Mouse (Mus musculus) olfactory bulb, adult 2 months (tissue): ENCODE measurements around the gene Nek4. TPM values are rescaled to one million over a fixed set of nuclear protein-coding genes. Genes with fewer than 3 reads are reported as not detected.

Experiments used
- H3K27ac ChIP-seq: fragments of 200-500 bp; 2 replicates; pipeline ENCODE4 v1.5.1; 2012; ENCODE audit warnings: low read depth, low read length; ENCODE audit not compliant: insufficient read depth
- H3K4me1 ChIP-seq: fragments of 200-500 bp; 2 replicates; pipeline ENCODE4 v1.6.1; 2012; ENCODE audit warnings: low read length; ENCODE audit not compliant: control insufficient read depth, insufficient read depth
- H3K4me3 ChIP-seq: fragments of 200-500 bp; 2 replicates; pipeline ENCODE4 v1.5.1; 2012; ENCODE audit warnings: mild to moderate bottlenecking, low read depth, low read length, moderate library complexity; ENCODE audit not compliant: insufficient read depth
- CTCF ChIP-seq: fragments of 200-500 bp; IDR thresholded peaks from 2 replicates; pipeline ENCODE4 v1.5.1; 2012; ENCODE audit warnings: low read depth, mild to moderate bottlenecking, low read length, moderate library complexity; ENCODE audit not compliant: insufficient read depth
- POLR2A ChIP-seq: fragments of 200-500 bp; IDR thresholded peaks from 2 replicates; pipeline ENCODE4 v1.6.1; 2012; ENCODE audit warnings: mild to moderate bottlenecking, low read depth, low read length, moderate library complexity; ENCODE audit not compliant: insufficient read depth
- WGBS: fragments of 180-500 bp; shearing (Covaris S2); methylation state at CpG from one replicate; pipeline ENCODE4 v1.1.7; 2018; 5-methylcytosine and 5-hydroxymethylcytosine counted together
- polyA plus RNA-seq: library from polyadenylated mRNA; stranded (reverse); fragments of >200 nt; gene quantifications from 2 replicates; pipeline ENCODE4 v1.2.4, GENCODE M21; 2012; ENCODE audit warnings: low replicate concordance; ENCODE audit not compliant: missing spikeins, insufficient read depth, insufficient read length

Gene Nek4
- polyA plus RNA-seq, 1 experiment, result not detected

DNA sequence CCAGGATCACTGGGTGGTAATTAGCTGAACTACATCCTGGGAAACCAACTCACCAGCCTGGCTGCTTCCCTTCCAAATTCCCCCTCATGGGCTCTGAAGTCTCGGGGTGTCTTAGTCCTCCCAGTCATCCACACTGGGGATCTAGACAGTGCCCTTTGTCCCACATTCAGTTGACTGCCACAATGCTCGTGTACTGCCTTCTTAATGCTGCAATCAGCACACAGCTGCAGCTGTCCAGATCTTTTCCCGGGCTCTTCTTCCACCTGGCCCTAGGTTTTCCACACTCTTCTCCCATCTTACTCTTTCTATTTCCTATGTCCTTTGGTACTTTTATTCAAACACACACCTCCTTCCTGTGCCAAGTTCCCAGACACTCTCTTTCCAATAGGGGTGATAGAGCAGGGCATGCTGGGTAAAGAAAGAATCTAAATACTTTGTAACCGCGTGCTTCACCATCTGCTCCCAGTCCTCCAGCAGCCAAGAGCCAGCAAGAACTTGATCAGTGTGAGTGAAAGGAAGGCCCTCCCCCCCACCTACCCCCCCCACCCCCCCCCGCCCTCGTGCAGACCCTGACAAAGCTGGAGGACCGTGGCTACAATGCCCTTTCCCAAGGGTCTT is 29.0 kb upstream of the Nek4 start:
- no peak for TF ChIP-seq CTCF
- TF ChIP-seq POLR2A, result no peak
- WGBS, result 26% methylated on average over 8 of the region's 8 CpGs
- Histone ChIP-seq H3K4me3 (no peak overlapping the region), H3K27ac (no peak overlapping the region), H3K4me1 (peaks cover 5% of the 10 kb centered on the region; the same call in 1 of the 2 replicates)

DNA sequence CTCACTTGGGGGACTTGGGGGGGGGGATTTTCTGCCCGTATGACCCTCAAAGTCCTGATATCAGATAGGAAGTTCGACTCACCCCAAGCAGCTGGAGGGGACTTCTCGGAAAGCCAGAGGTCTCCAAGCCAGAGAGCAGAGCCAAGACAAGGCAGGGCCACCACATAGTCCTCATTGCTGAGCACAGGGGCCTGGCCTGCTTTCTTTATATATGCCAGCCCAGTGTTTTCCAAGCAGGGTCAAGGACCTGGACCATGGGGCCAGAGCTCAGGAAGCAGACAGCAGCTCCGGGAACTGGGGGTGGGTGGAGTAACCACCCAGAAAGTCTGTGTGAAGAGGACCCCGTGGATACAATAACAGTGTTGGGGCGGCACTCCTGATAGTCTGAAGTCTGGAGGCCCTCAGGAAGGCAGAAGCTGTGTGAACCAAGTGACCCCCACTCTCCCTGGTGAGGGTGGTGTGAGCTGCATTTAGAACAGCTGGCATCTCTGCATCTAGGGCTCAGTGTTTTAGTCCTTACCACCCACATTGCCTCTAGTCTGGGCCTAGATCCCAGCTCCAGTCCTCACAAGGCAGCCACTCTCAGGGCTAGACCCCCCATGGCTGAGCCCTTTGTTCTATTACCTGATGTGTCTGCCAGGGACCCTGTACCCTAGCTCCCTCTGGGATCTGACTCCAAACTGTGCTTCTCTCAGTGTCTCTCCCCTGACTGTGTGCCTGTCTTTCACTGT is 27.6 kb upstream of the Nek4 start, which contains the start of gene Itih3:
Gene Itih3 (minus strand): TSS at position 386 of the 731 bp plus-strand sequence.
- Histone ChIP-seq H3K4me1 (peaks cover 5% of the 10 kb centered on the region; the same call in 1 of the 2 replicates), H3K4me3 (no peak within 1 kb of the TSS), H3K27ac (peak within 1 kb of the TSS; percentile 38)
- WGBS, result 47% methylated on average over 6 of the region's 6 CpGs
- TF ChIP-seq CTCF, result no peak
- TF ChIP-seq POLR2A, result no peak

DNA sequence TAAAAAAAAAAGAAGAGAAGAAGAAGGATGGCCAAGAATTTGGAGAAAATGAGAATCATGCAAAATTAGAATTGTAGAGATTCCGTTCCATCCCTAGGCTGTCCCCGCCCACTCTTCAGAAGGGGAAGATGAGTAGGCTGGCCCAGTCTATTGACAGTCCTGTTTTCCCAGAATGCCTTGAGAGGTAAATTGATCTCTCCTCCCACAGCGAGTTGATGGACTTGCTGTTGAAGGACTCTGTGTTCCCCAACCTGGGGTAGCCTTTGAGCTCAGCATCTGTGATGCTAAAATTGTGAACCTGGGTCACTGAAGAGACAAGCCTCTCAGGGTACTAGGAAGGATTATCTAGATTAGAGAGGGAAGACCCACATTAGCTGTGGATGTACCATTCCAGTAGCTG is 25.7 kb upstream of the Nek4 start:
- H3K27ac ChIP-seq, result no peak overlapping the region
- no peak overlapping the region for H3K4me3 ChIP-seq
- TF ChIP-seq POLR2A, result no peak
- TF ChIP-seq CTCF, result no peak
- H3K4me1 ChIP-seq, result peaks cover 5% of the 10 kb centered on the region; the same call in 1 of the 2 replicates
- WGBS, result 93% methylated on average over 3 of the region's 3 CpGs

DNA sequence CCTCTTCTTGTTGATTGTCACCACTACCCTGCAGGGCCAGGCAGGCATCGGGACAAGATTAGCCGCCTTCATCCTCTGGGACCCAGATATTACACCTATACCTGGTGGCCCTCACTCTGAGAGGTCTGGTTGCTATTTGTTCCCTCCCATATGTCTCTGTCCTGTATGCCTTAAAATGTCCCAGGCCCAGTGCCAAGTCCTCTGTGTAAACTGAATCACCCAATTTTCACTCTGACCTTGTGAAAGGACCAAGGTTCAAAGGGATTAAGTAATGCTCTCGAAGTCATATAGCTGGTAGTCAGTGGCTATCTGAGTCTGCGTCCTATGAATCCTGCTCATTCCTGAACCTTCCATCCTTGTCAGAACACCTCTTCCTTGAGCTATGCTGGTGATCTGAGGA is 20.8 kb upstream of the Nek4 start:
- H3K4me3 ChIP-seq, result no peak overlapping the region
- WGBS, result 96% methylated on average over 4 of the region's 4 CpGs
- no peaks in the 10 kb centered on the region for H3K4me1 ChIP-seq
- no peak for TF ChIP-seq CTCF
- no peak for TF ChIP-seq POLR2A
- no peak overlapping the region for H3K27ac ChIP-seq

DNA sequence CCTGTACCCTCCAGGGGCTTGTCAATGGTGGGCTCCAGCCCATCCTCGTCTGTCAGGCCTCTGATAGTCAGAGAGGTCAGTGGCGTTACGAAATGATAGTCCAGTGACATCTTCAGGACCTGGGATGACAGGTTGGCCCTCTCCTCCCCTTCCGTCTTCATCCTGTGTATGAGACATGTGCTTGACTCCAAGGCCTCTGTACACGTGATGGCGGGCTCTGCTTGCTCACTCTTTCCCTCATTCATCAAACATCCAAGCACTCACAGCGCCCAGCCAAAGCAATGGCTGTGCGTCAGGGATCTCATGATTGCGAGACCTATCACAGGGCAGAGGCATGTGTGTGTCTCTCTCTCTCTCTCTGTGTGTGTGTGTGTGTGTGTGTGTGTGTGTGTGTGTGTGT is 17.8 kb upstream of the Nek4 start:
- TF ChIP-seq POLR2A (no peak), CTCF (no peak)
- H3K4me1 ChIP-seq, result no peaks in the 10 kb centered on the region
- H3K4me3 ChIP-seq, result no peak overlapping the region
- no peak overlapping the region for H3K27ac ChIP-seq
- WGBS, result 90% methylated on average over 9 of the region's 9 CpGs

GRCm38 (mm10) chr14:30942254-30942653 is 8.9 kb upstream of the Nek4 start:
- Histone ChIP-seq H3K4me1 (no peaks in the 10 kb centered on the region), H3K4me3 (no peak overlapping the region), H3K27ac (no peak overlapping the region)
- no peak for TF ChIP-seq POLR2A
- TF ChIP-seq CTCF, result no peak
- 95% methylated on average over 4 of the region's 4 CpGs for WGBS

DNA sequence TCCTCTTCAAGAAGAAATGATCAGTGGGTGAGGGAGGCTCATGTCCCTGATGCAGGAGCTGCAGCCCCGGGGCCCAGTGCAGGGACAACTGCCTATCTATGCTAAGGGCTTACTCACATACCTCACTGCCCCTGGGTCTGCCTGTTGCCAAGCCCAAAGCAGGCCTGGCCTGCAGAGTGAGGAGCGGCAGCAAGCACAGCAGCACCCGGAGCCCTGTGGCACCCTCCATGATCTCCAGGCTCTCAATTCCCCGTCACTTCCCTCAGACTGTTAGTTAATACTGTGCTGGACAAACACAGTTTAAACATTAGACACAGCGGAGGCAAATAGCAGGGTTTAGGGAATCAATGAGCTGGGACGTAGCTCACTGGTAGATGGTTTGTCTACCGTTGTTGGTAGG is 8.1 kb upstream of the Nek4 start, which contains the start of gene Itih1:
Gene Itih1 (minus strand): TSS at position 252 of the 400 bp plus-strand sequence.
- 88% methylated on average over 7 of the region's 7 CpGs for WGBS
- no peak for TF ChIP-seq CTCF
- TF ChIP-seq POLR2A, result no peak
- Histone ChIP-seq H3K4me3 (no peak within 1 kb of the TSS), H3K4me1 (no peaks in the 10 kb centered on the region), H3K27ac (no peak within 1 kb of the TSS)

- WGBS, result 66% methylated on average over 11 of the region's 11 CpGs
- Histone ChIP-seq H3K4me1 (no peaks in the 10 kb centered on the region), H3K27ac (no peak overlapping the region), H3K4me3 (no peak overlapping the region)
- TF ChIP-seq POLR2A (no peak), CTCF (no peak)
Measured at GRCm38 (mm10) chr14:30943860-30944674, 7.1 kb upstream of the Nek4 start.
